Mouse (Mus musculus): ENCODE results near the gene Elavl1. TPM values are rescaled to one million over a fixed set of nuclear protein-coding genes. Genes with fewer than 3 reads are reported as not detected.

Gene Elavl1
- total and polyA plus RNA-seq, 3 experiments, result 55.8 to 112 (median 76.4) TPM

DNA sequence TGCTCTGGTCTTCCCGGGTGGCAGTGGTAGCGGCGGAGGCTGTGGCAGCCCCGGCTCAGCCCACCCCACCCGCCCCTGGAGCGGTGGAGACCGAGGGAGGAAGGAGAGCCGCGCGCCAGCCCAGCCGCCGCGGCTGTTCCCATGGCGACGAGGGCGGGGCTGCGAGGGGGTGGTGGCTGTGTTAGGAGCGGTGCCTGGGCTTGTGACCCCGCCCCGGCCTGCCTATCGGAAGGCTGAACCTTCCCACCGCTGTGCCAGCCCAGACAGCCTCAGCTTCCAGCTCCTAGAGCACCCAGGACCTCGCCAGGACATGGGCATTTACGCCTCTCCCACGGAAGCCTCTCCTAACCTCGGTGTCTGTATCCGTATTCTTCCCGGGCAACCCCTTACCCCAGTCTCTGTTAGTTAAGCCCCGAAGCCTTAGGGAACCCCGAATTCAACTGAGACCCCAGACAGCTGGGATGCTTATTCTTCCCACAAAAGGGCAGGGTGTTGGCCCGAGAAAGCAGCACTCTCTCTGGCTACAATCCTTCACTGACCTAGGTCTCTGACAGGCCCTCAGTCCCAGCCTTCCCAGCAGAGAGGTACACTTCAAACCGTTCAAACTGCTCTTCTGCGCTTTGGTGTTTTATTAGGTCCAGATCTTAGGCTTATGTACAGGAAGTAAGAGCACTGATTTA is 65.9 kb downstream of the Elavl1 start, which contains the start of gene Ctxn1:
Ctxn1 (minus strand) TSS at position 150 of the 680 bp plus-strand sequence.
- Histone ChIP-seq H3K4me1 (ENCODE audit: control insufficient read depth in 1 of 2, insufficient read depth in 2 of 2) (no peaks in the 10 kb centered on the region), H3K36me3 (replicated peaks in 1 of 2; ENCODE audit: control insufficient read depth in 1 of 2, insufficient read depth in 1 of 2, low read length in 1 of 2) (peaks cover 81 to 99% of the 10 kb centered on the region in 2 experiments), H3K9ac (ENCODE audit: insufficient read depth, low read depth) (no peak within 1 kb of the TSS), H3K27me3 (replicated peaks) (no peaks in the 10 kb centered on the region), H3K27ac (ENCODE audit: insufficient read depth, low read depth) (no peak within 1 kb of the TSS), H3K4me3 (replicated peaks in 1 of 3; ENCODE audit: low read depth in 2 of 3, low read length in 2 of 3, poor library complexity in 1 of 3) (no peak within 1 kb of the TSS), H3K9me3 (replicated peaks; ENCODE audit: low read length) (no peaks in the 10 kb centered on the region), H3K4me2 (ENCODE audit: insufficient read depth, low read depth, poor library complexity, severe bottlenecking) (no peak within 1 kb of the TSS), H3K79me2 (replicated peaks; ENCODE audit: control insufficient read depth, extremely low read depth, insufficient read depth, poor library complexity, severe bottlenecking) (no peaks in the 10 kb centered on the region)
- dilution Hi-C loops (cut with MboI; ENCODE audit: extremely low pct_ligation_motif_present, extremely low pct_unique_long_range_greater_than_20kb, low sequenced_read_pairs) (no loop called here), in situ Hi-C loops (cut with MboI; ENCODE audit: low pct_ligation_motif_present, low pct_unique_long_range_greater_than_20kb, low sequenced_read_pairs) (loop anchor here (10.0 kb wide), 1 partner anchor 56 kb away; no protein-coding TSS in a partner anchor)
- DNase-seq (ENCODE audit: extremely low read depth), result no peak
- TF ChIP-seq POLR2AphosphoS2 (IDR thresholded peaks at IDR 0.05; ENCODE audit: low read depth, low read length) (no peak), GABPA (IDR thresholded peaks at IDR 0.05; ENCODE audit: insufficient replicate concordance, low read depth, low read length) (no peak), ETS1 (conservative IDR thresholded peaks at IDR 0.05; ENCODE audit: low read depth, low read length) (no peak), SMC3 (IDR thresholded peaks at IDR 0.05; ENCODE audit: low read depth, low read length) (no peak), MAX (IDR thresholded peaks at IDR 0.05; ENCODE audit: low read length) (no peak), MYC (IDR thresholded peaks at IDR 0.05; ENCODE audit: low read depth, low read length) (no peak), MEF2A (IDR thresholded peaks at IDR 0.05; ENCODE audit: borderline replicate concordance, low read depth, low read length) (no peak), RCOR1 (conservative IDR thresholded peaks at IDR 0.05; ENCODE audit: low read depth, low read length) (no peak), EP300 (IDR thresholded peaks at IDR 0.05; ENCODE audit: low read length) (no peak), E2F4 (IDR thresholded peaks at IDR 0.05; ENCODE audit: insufficient replicate concordance, low read depth, low read length) (no peak), ZNF384 (IDR thresholded peaks at IDR 0.05; ENCODE audit: low read depth, low read length) (no peak), BHLHE40 (IDR thresholded peaks at IDR 0.05; ENCODE audit: low read depth, low read length) (no peak), ELF1 (IDR thresholded peaks at IDR 0.05; ENCODE audit: low read depth, low read length) (no peak), USF2 (conservative IDR thresholded peaks at IDR 0.05; ENCODE audit: low read depth, low read length) (no peak), NELFE (IDR thresholded peaks at IDR 0.05; ENCODE audit: low read depth, low read length) (no peak), MAFK (IDR thresholded peaks at IDR 0.05; ENCODE audit: insufficient replicate concordance, low read length) (no peak)

DNA sequence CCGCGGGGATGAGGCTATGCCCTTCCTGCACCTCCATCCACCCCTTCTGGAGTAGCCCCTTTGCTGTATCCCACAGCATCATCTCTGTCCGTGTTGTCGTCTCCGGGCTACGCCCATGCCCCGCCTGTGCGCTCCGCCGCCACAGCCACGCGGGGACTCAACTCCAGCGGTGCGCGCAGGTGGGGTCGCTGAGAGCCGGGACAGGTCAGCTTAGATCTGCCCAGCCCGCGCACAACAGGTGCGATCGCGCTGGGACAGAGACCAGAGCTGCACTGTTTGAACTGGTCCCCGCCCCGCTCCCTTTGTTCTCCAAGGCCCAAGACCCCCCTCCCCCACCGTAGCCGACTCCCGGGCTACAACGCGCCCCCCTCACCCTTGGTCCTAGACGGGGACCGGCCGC is 66.5 kb downstream of the Elavl1 start:
- H3K9me3 ChIP-seq (replicated peaks; ENCODE audit: low read length), result no peaks in the 10 kb centered on the region
- H3K27me3 ChIP-seq (replicated peaks), result no peaks in the 10 kb centered on the region
- H3K4me2 ChIP-seq (ENCODE audit: insufficient read depth, low read depth, poor library complexity, severe bottlenecking), result no peak overlapping the region
- in situ Hi-C loops (cut with MboI; ENCODE audit: low pct_ligation_motif_present, low pct_unique_long_range_greater_than_20kb, low sequenced_read_pairs), result loop anchor here (10.0 kb wide), 1 partner anchor 56 kb away; no protein-coding TSS in a partner anchor
- no peak overlapping the region for H3K27ac ChIP-seq (ENCODE audit: insufficient read depth, low read depth)
- dilution Hi-C loops (cut with MboI; ENCODE audit: extremely low pct_ligation_motif_present, extremely low pct_unique_long_range_greater_than_20kb, low sequenced_read_pairs), result no loop called here
- TF ChIP-seq ELF1 (IDR thresholded peaks at IDR 0.05; ENCODE audit: low read depth, low read length) (no peak), IRF4 (IDR thresholded peaks at IDR 0.05; ENCODE audit: low read depth, low read length) (no peak), ZNF384 (IDR thresholded peaks at IDR 0.05; ENCODE audit: low read depth, low read length) (no peak), NELFE (IDR thresholded peaks at IDR 0.05; ENCODE audit: low read depth, low read length) (no peak), POLR2A (IDR thresholded peaks at IDR 0.05; ENCODE audit: low read depth, low read length) (no peak), USF1 (IDR thresholded peaks at IDR 0.05; ENCODE audit: low read depth, low read length) (no peak), NRF1 (IDR thresholded peaks at IDR 0.05; ENCODE audit: low read depth, low read length) (no peak)
- H3K36me3 ChIP-seq (replicated peaks in 1 of 2; ENCODE audit: control insufficient read depth in 1 of 2, insufficient read depth in 1 of 2, low read length in 1 of 2), result peaks cover 78 to 96% of the 10 kb centered on the region in 2 experiments
- H3K4me1 ChIP-seq (ENCODE audit: control insufficient read depth in 1 of 2, insufficient read depth in 2 of 2), result peaks cover 3 to 6% of the 10 kb centered on the region in 2 experiments
- no peaks in the 10 kb centered on the region for H3K79me2 ChIP-seq (replicated peaks; ENCODE audit: control insufficient read depth, extremely low read depth, insufficient read depth, poor library complexity, severe bottlenecking)
- no peak for DNase-seq (ENCODE audit: extremely low read depth)
- no peak overlapping the region for H3K4me3 ChIP-seq (replicated peaks in 1 of 3; ENCODE audit: low read depth in 2 of 3, low read length in 2 of 3, poor library complexity in 1 of 3)
- H3K9ac ChIP-seq (ENCODE audit: insufficient read depth, low read depth), result no peak overlapping the region

Measured in CH12.LX (cell line).